Mouse (Mus musculus) right cerebral cortex, postnatal 36 days (tissue): Measurements from ENCODE around the gene Htr2a.

Source experiments
- DNase-seq, 2 experiments: peaks; one replicate each; pipeline ENCODE4 v3.0.0; 2022; ENCODE audit warnings: low spot score in 2 of 2, mixed read lengths in 1 of 2

The Htr2a gene

GRCm38 (mm10) chr14:74640819-74641381, at the start of gene Htr2a:
Gene Htr2a (plus strand): TSS chr14:74640840.
- DNase-seq: no peak

- DNase-seq: peak in 1 of 2 experiments; percentile 15
These were observed 39.1 kb upstream of the Htr2a start for GRCm38 (mm10) chr14:74601333-74602087.

GRCm38 (mm10) chr14:74602543-74602942, 38.1 kb upstream of the Htr2a start:
- peak in 1 of 2 experiments; percentile 22 for DNase-seq

- DNase-seq: no peak
These were observed 37.4 kb upstream of the Htr2a start for GRCm38 (mm10) chr14:74603131-74603766.

DNA sequence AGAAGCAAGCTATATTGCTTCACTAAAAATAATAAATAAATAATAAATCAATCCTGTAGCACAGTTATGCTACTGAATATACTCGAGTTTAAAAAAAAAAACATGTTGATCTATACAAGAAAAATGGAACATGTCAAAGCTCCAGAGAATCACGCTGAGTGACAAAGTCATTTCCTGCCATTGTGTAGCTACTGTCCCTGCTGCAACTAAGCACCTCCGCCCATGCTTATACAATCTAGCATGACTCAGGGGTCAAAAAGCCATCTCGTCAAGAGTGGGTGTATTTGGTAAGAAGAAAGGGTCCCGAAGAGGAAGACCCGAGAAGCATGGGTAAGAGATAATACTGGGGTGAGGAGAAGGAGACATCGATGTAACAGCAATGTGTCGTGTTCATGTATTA, 29.3 kb upstream of the Htr2a start:
- DNase-seq: no peak

DNA sequence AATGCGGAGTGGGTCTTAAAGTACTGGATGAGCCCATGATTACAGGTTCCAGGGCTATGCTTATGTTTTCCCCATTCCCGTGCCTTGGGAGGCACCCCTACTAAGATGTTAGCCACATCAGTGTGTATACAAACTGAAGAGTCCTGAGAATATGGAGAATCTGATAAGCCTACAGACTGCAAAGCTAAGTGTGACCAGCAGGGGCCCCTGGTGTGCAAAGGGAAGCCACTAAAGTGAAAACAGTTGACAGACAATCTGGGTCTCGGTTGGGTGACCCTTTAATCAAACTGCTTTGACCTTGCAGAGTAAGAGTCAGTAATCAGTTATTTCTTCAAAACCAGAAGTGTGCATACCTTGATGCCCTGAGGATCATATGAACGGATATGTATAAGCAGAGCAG, 21.8 kb upstream of the Htr2a start:
- no peak for DNase-seq

DNA sequence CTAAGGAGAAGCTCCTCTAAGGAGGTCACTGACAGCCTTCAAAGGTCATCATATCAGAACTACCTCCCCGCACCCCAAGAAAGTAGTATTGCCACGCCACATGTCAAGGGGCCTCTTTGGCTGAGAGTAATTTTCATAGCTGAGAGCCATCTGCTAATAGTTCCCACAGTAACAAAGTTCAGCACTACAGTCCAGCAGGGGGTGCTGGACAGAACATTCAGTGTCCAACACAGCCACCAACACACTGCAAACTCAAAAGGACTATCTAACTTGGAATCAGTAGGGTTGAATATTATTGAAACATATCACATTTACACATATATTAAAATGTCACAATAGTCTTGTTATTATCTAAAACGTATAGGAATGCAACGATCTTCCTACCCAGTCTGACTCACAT, 2.6 kb upstream of the Htr2a start:
- no peak for DNase-seq

DNA sequence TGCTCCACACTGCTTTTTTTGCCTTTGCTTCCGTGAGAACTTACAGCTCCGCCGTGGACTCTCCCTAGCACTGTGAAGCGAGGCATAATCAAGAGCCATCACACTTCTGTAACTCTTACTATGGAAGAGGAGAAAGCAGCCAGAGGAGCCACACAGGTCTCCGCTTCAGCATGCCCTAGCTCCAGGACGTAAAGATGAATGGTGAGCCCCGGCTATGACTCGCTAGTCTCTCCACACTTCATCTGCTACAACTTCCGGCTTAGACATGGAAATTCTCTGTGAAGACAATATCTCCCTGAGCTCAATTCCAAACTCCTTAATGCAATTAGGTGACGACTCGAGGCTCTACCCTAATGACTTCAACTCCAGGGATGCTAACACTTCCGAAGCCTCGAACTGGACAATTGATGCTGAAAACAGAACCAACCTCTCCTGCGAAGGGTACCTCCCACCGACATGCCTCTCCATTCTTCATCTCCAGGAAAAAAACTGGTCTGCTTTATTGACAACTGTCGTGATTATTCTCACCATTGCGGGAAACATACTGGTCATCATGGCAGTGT, 1.1 kb downstream of the Htr2a start:
- no peak for DNase-seq

DNA sequence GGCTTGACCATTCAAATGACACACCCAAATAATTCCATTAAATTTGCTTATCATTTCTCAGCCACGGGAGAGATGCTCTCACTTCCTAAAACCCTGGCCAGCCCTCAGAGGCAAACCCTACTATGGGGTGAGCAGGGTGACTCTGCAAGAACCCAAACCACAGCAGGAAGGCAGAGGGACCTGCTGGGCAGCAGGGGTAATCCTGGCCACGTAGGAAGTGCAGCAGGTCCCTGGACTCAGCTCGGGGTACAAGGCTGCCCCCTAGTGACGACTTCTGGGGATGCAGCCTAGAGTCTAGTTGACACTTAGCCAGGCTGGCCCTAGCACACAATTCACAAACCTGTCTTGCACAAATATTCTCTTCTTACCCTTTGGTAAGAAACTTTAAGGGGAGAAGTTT, 2.7 kb downstream of the Htr2a start:
- peak; percentile 76 to 78 for DNase-seq

- DNase-seq: no peak
These were observed 5.6 kb downstream of the Htr2a start for GRCm38 (mm10) chr14:74646107-74646793.

GRCm38 (mm10) chr14:74650001-74650400, 9.4 kb downstream of the Htr2a start:
- no peak for DNase-seq

DNA sequence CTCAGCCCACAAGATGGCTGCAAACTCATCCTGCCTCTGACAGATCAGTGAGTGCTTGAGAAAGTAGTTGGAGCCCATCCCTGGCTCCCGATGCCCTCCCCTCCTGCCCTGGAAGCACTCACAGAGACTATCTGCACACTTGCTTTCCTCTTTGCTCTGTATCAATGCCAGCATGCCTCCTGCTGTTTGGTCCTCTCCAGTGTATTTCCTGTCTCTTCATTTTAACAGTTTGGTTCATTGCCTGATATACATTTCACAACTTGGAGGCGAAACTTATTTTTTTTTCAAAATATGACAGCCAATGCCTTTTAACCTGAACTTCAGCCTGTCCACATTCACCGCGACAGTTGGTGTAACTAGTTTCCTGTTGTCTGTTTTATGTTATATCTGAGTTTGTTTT, 11.0 kb downstream of the Htr2a start:
- DNase-seq: no peak

DNA sequence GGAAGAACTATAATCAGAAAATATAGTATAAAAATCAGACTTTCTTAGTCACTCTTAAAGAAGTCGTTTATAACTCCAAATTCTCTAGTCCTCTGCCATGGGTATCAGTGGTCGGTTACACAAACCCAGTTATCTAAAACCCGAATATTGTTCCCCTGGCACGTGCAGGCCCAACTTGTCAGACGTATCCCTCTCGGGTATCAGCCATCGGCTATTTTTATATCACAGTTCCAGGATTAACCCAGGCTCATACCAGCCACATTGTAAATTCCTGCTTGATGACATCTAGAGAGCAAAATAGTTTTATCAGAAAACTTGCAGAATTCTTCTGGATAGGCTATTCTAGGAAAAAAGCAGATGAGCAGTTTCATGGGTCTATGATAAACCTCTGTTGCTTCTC, 16.6 kb downstream of the Htr2a start:
- DNase-seq: no peak

DNA sequence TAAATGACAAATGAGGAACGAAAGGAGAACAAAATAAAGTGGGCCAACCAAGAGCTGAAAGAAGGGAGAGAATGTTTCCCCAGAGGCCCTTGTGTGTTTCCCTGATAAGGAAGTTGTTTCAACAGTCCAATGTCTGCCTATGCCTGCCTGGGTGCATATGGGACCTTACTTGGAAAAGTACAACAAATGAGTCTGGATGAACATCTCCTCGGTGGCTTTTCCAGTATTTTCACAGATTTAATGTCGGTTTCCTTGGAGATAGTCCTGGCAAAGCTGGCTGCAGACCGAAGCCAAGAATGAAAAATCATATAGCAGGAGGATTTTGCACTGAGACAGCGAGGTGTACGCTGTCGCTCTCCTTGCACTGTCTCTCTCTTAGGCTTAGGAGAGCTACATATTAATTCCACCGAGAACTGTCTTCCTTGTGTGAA, 18.8 kb downstream of the Htr2a start:
- DNase-seq: peak; percentile 46

DNA sequence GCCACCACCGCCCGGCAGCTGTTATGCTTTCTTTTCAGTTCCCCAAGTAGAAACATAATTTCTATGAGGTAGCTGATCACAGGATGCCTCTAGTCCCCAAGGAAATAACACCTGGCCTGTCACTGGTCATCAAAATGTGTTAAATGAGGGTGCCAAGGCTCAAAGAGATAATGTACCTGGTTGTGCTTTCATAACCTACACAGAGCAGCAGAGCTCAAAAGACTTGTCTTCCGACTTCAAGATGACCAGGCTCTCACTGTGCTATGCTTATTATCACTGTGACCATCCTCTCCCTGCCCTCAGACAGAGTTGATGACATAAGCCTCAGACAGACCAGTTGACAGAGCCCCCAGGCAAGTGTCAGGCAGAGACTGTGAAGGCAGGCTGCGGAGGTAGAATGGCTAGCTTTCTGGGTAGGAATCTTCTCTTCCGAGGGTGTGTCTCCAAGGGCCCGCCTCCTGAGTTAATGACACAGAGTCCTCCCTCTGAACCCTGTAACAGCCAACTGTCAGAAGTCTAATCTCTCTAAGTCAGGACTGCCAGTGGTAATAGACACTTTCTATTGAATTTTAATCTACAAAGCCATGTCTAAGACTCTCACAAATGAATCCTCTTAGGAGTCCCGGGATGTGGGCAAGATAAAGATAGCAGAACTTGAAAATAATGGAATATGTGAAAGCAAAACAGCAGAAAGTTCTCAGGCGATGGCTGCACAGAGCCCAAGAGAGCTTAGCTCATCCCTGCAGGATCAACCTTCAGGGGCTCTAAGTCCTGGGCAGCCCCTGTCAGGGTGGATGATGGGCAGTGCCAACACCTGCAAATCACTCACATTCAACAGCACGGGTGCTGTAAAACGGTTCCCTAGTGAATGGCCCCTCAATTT, 31.7 kb downstream of the Htr2a start:
- DNase-seq: no peak

GRCm38 (mm10) chr14:74673020-74673350, 32.3 kb downstream of the Htr2a start:
- DNase-seq: no peak

- no peak for DNase-seq
These were observed 32.9 kb downstream of the Htr2a start for GRCm38 (mm10) chr14:74673584-74673983.

DNA sequence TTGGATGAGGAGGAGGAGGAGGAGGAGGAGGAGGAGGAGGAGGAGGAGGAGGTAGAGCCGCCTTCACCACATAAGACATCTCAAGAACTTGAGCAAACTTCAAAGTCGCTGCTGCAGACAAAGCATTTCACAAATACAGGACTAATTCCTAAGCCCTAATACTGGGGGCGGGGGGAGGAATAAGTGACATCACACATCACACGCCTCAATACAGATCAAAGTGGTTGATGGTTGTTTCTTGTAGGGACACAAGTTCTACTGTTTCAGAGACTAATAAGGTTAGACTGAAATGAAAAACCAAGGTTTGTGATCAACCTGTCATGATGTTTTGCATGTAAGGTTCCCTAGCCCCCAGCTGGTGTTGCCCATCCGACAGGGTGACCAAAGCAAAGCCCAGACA, 39.2 kb downstream of the Htr2a start:
- DNase-seq: no peak

- no peak for DNase-seq
These were observed 43.8 kb downstream of the Htr2a start for GRCm38 (mm10) chr14:74684298-74684978.

DNA sequence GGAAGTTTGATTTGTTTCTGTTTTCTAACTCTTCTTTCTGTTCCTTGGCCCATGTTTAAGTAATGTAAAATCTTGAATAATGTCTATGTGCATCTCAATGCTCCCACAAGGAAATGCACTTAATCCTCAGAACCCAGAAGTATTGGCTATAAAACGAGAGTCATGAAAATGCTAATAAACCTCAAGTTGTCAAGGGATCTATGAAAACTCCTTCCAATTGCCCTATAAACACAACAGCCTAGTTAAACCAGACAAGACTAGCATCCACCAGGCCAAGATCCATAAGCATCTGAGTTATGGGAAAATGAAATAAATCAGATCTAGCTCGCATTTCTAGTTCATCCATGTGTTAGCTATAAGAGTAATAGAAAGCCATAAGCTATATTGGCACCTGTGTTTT, 51.3 kb downstream of the Htr2a start:
- no peak for DNase-seq

DNA sequence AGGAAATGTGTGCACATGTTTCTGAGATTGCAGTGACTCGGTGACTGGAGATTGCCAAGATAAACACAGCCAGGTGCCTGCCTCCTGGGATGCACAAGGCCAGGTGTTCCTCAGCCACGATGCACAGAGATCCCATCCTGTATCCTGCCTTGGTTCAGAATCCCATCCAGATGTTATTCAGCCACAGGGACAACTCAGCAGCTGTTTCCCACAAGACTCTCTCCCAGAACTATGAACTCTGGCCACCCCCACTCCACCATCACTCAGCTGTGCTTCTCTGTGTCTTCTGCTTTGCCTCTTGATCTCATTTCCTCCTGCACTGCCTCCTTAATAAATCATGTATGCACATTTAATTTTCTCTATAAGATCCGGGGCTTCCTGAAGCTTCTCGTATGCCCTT, 56.1 kb downstream of the Htr2a start:
- no peak for DNase-seq
